Mouse (Mus musculus) limb, embryonic 14.5 days (tissue): Measurements from ENCODE around the gene Selenoi. TPM values are rescaled to one million over a fixed set of nuclear protein-coding genes. Genes with fewer than 3 reads are reported as not detected.

ENCODE experiments used
- ATAC-seq: fragments of 200-750 bp; cut with Nextera tagmentation; 2 replicates; pipeline ENCODE4 v1.8.0; 2017; ENCODE audit warnings: low read depth, moderate number of reproducible peaks, moderate TSS enrichment; ENCODE audit not compliant: low FRiP score
- DNase-seq: peaks from one replicate; pipeline ENCODE4 v3.0.0-alpha.2; 2015; ENCODE audit warnings: low spot score
- H3K27ac ChIP-seq: fragments of 300-500 bp; sonication (generic); replicated peaks from 2 replicates; pipeline ENCODE4 v1.5.1; 2014; ENCODE audit warnings: low read depth, mild to moderate bottlenecking, low read length, moderate library complexity, mixed read lengths
- H3K27me3 ChIP-seq: fragments of 300-500 bp; sonication (generic); 2 replicates; pipeline ENCODE4 v1.6.1; 2014; ENCODE audit warnings: low read length, mixed read lengths; ENCODE audit not compliant: control insufficient read depth, insufficient read depth
- H3K36me3 ChIP-seq: fragments of 300-500 bp; sonication (generic); 2 replicates; pipeline ENCODE4 v1.6.1; 2014; ENCODE audit warnings: mild to moderate bottlenecking, low read length, moderate library complexity, mixed read lengths; ENCODE audit not compliant: control insufficient read depth, insufficient read depth
- H3K4me1 ChIP-seq: fragments of 300-500 bp; sonication (generic); 2 replicates; pipeline ENCODE4 v1.6.1; 2014; ENCODE audit warnings: antibody characterized with exemption, low read length, mixed read lengths; ENCODE audit not compliant: control insufficient read depth, insufficient read depth
- H3K4me2 ChIP-seq: fragments of 300-500 bp; sonication (generic); replicated peaks from 2 replicates; pipeline ENCODE4 v1.6.1; 2014; ENCODE audit warnings: low read depth, mild to moderate bottlenecking, low read length, moderate library complexity; ENCODE audit not compliant: severe bottlenecking
- H3K4me3 ChIP-seq: fragments of 300-500 bp; sonication (generic); replicated peaks from 2 replicates; pipeline ENCODE4 v1.5.1; 2014; ENCODE audit warnings: low read length
- H3K9ac ChIP-seq: fragments of 300-500 bp; sonication (generic); 2 replicates; pipeline ENCODE4 v1.6.1; 2014; ENCODE audit warnings: mild to moderate bottlenecking, low read depth, low read length, moderate library complexity; ENCODE audit not compliant: severe bottlenecking
- H3K9me3 ChIP-seq: fragments of 300-500 bp; sonication (generic); 2 replicates; pipeline ENCODE4 v1.6.1; 2016; ENCODE audit warnings: low read length; ENCODE audit not compliant: control insufficient read depth
- POLR2A ChIP-seq: fragments of 200-500 bp; IDR thresholded peaks from 2 replicates; pipeline ENCODE4 v1.8.0; 2012; ENCODE audit warnings: inconsistent platforms, mild to moderate bottlenecking, moderate library complexity, borderline replicate concordance; ENCODE audit not compliant: insufficient read depth, insufficient read length; ENCODE audit errors: extremely low read depth
- WGBS: fragments of 180-500 bp; shearing (Covaris S2); extraction: QIAGEN DNeasy Blood & Tissue Kit; methylation state at CpG from one replicate; pipeline ENCODE4 v1.1.7; 2014; 5-methylcytosine and 5-hydroxymethylcytosine counted together
- polyA plus RNA-seq, 2 experiments: library from polyadenylated mRNA; depleted of rRNA in 1 of 2; stranded (reverse) in 1 of 2; unstranded in 1 of 2; fragments of >200 nt; fragmentation: Nextera tagmentation in 1 of 2; extraction: Ambion mirVana in 1 of 2; gene quantifications; 2 replicates each; pipeline versions ENCODE4 v1.2.1 to v1.2.3; 2012 to 2014

Selenoi gene
- polyA plus RNA-seq, 2 experiments = 21.7 to 34.3 TPM

DNA sequence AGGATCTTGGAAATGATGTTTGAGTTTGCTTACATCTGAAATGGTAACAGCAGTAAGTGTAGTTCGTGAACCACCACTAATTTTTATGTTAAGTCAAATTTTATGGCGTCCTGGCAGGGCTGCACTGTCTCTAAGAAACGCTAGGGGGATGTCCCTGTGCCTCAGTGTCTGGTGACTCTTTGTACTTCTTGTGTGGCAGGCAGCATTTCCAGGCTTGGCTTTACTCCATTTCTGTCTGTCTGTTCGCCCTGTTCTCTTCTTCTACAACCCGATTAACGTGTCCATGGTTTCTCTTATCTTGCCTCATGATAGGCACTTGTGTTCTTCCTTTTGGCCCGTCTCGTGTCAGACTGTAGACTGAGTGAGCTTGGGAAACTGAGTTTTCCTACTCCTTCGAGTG is 11.4 kb downstream of the Selenoi start:
- no peak for TF ChIP-seq POLR2A
- H3K4me2 ChIP-seq = no peak overlapping the region
- H3K27ac ChIP-seq = no peak overlapping the region
- ATAC-seq (no peak), DNase-seq (no peak)
- no peak overlapping the region for H3K9ac ChIP-seq
- H3K27me3 ChIP-seq = no peaks in the 10 kb centered on the region
- 62% methylated on average over 9 of the region's 9 CpGs for WGBS
- no peak overlapping the region for H3K4me3 ChIP-seq
- H3K36me3 ChIP-seq = no peaks in the 10 kb centered on the region
- peaks cover 7% of the 10 kb centered on the region; the same call in 1 of the 2 replicates for H3K4me1 ChIP-seq
- no peaks in the 10 kb centered on the region for H3K9me3 ChIP-seq

DNA sequence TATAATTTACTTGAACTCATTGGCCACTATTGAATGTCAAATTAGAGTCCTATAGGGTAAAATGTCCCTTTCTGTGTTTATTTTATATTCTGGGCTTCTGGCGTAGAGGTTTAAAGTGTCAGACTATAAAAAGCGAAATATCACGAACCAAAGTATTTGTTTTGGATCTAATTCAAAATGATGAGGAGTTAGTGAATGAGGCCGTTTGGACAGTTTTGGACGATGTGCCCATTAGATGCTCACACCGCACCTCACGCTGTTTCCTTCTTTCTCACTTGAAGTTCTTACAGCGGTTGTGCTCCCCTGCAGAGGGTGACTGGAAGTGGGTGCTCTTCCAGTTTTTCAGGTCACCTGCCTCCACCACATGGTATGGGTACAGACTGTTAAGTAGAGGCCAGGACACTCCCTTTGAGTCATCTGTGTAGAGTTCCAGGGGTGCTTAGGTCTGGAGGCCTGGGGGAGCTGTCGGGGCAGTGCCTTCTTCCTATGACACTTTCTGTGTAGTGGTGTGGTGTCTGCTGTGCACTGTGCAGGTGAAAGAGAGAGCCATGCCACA is 13.6 kb downstream of the Selenoi start:
- ATAC-seq (no peak), DNase-seq (no peak)
- H3K4me2 ChIP-seq = no peak overlapping the region
- no peaks in the 10 kb centered on the region for H3K9me3 ChIP-seq
- no peak for TF ChIP-seq POLR2A
- no peak overlapping the region for H3K9ac ChIP-seq
- 87% methylated on average over 9 of the region's 9 CpGs for WGBS
- H3K36me3 ChIP-seq = peaks cover 4% of the 10 kb centered on the region
- no peak overlapping the region for H3K4me3 ChIP-seq
- H3K27ac ChIP-seq = no peak overlapping the region
- H3K27me3 ChIP-seq = no peaks in the 10 kb centered on the region
- H3K4me1 ChIP-seq = peaks cover 7% of the 10 kb centered on the region; the same call in 1 of the 2 replicates

DNA sequence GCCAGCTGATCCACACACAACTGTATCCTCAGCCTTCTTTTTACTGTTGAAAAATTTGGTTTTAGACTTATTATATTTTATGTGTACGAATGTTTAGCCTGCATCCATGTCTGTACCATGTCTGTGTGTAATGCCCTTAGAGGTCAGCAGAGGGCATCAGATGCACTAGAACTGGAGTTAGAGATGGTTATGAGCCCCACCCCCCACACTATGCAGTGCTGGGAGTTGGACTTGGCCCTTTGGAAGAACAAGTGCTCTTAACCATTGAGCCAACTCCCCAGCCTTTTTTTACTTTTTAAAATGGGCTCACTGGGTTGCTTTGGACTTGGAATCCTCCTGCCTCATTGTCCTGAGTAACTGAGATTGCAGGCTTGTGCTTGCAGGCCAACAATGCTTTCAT is 15.3 kb downstream of the Selenoi start:
- Histone ChIP-seq H3K27me3 (no peaks in the 10 kb centered on the region), H3K9me3 (no peaks in the 10 kb centered on the region), H3K4me1 (peaks cover 5% of the 10 kb centered on the region; the same call in 1 of the 2 replicates), H3K4me3 (no peak overlapping the region), H3K36me3 (peaks cover 4% of the 10 kb centered on the region), H3K4me2 (no peak overlapping the region), H3K27ac (no peak overlapping the region), H3K9ac (no peak overlapping the region)
- WGBS = 92% methylated on average over 1 of the region's 1 CpGs
- no peak for TF ChIP-seq POLR2A
- DNase-seq (no peak), ATAC-seq (no peak)

- no peaks in the 10 kb centered on the region for H3K27me3 ChIP-seq
- no peaks in the 10 kb centered on the region for H3K9me3 ChIP-seq
- H3K4me3 ChIP-seq = no peak overlapping the region
- no peak for TF ChIP-seq POLR2A
- H3K4me1 ChIP-seq = no peaks in the 10 kb centered on the region
- 86% methylated on average over 12 of the region's 12 CpGs for WGBS
- H3K4me2 ChIP-seq = no peak overlapping the region
- no peak overlapping the region for H3K9ac ChIP-seq
- H3K36me3 ChIP-seq = peaks cover 51% of the 10 kb centered on the region
- no peak for DNase-seq
- ATAC-seq = no peak
- no peak overlapping the region for H3K27ac ChIP-seq
Observed at GRCm38 (mm10) chr5:30255567-30256354, 23.4 kb downstream of the Selenoi start.

DNA sequence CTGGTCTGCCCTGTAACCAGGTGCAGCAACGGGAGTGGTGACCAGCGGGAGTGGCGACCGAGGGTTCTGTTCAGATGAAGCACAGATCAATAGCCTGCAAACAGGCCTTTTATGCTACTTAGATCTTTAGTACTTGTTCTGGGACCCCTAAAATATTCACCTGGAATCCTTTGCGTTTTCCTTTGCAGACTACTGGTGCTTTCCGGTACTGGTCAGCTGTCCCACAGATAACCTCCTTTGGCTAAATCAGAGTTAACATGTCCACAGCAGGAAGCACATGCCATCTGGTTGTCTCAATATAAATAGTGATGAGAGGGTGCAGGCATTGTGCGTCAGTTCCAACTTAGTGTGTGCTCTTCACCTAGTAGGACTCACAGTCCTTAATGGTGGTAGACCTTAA is 26.4 kb downstream of the Selenoi start:
- no peak overlapping the region for H3K9ac ChIP-seq
- DNase-seq (no peak), ATAC-seq (no peak)
- 93% methylated on average over 7 of the region's 7 CpGs for WGBS
- H3K9me3 ChIP-seq = no peaks in the 10 kb centered on the region
- peaks cover 46% of the 10 kb centered on the region for H3K36me3 ChIP-seq
- TF ChIP-seq POLR2A = no peak
- no peaks in the 10 kb centered on the region for H3K4me1 ChIP-seq
- H3K4me2 ChIP-seq = no peak overlapping the region
- H3K27me3 ChIP-seq = no peaks in the 10 kb centered on the region
- H3K27ac ChIP-seq = no peak overlapping the region
- no peak overlapping the region for H3K4me3 ChIP-seq
